Mouse (Mus musculus) right cerebral cortex, postnatal 25 days (tissue): Measurements from ENCODE around the gene Brox.

Experiments used
- DNase-seq: peaks from one replicate; pipeline ENCODE4 v3.0.0; 2022

Gene Brox

GRCm38 (mm10) chr1:183272867-183273818 is 23.9 kb downstream of the Brox start:
- no peak for DNase-seq

DNA sequence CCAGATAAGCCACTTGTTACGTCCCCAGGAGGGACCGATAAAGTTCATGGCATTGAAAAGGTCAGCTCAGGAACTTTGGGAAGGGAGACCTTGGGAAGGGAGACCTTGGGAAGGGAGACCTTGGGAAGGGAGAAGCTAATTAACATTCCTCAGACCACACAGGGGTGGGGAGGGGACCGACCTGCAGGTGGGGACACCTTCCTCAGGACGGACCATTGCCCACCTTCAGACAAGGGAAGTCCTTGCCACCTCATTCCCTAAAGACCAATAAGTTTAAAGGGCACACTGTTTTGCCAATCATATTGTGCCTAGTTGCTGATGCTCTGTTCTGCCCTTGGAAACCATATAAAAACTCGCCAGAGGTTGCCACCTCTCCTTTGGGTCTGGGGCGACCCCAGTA is 29.4 kb downstream of the Brox start:
- DNase-seq: no peak

DNA sequence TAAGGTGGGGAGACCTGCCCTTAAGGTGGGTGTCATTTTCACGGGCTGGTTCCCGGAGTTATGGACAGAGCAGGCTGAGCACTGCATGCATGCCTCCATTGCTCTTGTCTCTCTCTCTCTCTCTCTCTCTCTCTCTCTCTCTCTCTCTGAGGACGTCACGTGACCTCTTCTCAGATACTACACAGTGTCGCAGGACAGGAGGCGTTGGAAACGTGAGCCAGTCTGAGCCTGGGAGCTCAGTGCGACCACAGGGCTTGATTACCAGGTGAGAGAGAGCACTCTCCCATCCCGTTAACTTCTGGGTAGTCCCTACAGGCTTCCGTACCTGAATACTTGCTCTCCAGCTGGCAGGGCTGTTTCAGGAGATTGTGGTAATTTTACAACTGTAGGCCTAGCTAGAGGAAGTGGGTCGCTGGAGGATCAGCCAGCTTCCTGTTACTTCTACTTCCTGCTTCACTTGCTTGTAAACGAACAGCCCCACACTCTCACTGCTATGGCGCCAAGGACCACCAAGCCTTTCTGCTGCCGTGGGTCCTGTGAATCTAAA is 31.1 kb downstream of the Brox start:
- DNase-seq: no peak

DNA sequence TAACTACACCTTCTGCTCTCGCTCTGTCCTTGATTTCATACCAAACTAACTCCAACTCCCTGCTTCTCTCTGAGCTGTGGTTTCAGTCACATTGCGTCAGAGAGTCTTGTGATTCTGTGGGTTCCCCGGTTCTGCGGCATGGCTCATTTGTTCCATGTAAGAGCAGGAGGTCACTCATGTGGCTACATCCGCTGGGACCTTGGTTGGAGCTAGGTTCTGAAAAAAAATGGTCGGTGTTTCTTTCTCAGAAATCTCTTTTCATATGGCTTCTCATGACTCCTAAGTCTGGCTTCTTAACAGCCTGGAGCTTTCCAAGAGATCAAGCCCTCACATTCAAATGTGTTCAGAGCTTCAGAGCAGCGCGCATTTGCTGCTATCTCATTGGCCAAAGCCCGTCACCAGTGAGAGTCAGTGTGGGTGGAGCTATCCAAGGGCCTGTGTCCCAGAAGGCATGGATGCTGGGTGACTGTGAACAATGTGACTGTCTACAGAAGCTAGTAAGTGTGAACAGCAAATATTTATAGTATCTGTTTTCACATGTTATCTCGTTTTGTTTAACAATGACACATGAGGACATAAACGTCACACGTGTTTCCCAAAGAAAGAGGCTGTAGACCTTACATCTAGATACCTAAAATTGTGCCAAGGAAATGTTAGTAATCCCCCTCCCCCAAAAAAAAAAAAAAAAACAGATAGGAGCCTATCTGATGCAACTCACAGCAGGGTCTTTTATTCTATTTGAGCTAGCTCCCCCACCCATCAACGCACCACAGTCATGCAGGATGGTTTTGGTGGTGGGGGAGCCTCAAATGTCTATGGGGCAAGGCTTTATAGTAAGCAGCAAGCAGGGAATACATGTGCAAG is 32.7 kb downstream of the Brox start:
- DNase-seq: no peak

DNA sequence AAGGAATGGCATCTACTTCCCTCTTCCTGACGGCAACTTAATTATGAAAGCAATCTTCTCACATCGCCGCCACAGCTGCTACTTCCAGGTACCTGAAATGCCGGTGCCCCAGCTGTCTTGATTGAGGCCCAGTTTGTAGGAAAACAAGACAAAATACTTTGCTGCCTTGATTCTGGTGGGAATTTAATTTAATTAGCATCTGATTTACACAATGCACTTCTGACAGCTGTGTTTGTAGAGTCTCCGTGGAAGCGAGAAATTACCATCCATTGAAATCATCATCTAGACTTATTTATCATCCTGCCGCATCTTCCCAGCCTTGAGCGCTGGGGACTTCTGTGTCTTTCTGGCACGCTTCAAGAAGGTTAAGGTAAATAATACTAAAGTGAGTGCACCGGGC is 44.5 kb downstream of the Brox start:
- no peak for DNase-seq

GRCm38 (mm10) chr1:183251818-183252217 is 45.3 kb downstream of the Brox start:
- DNase-seq: no peak

- no peak for DNase-seq
These were observed 46.5 kb downstream of the Brox start for GRCm38 (mm10) chr1:183250612-183251011.

GRCm38 (mm10) chr1:183248144-183248543 is 48.9 kb downstream of the Brox start:
- DNase-seq: no peak

GRCm38 (mm10) chr1:183243293-183243692 is 53.8 kb downstream of the Brox start:
- no peak for DNase-seq

DNA sequence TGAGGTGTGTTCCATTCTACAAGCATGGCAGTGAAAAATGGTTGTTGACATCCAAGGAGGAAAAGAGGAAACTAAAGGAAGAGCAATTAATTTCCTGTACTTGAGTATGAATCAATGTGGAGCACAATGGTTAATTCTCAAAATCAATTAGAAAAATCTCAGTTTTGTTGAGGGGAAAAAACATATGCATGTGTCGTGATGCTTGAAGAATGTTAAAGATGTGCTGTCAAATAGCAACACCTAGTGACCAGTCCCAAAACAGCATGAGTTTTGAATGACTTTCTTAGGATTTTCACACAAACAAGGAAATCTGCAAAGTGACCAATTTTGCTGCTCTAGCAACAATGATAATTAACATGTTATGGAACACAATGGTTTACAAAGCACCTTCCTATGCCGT is 59.2 kb downstream of the Brox start:
- DNase-seq: no peak

- DNase-seq: no peak
These were observed 60.6 kb downstream of the Brox start for GRCm38 (mm10) chr1:183236460-183236859.

DNA sequence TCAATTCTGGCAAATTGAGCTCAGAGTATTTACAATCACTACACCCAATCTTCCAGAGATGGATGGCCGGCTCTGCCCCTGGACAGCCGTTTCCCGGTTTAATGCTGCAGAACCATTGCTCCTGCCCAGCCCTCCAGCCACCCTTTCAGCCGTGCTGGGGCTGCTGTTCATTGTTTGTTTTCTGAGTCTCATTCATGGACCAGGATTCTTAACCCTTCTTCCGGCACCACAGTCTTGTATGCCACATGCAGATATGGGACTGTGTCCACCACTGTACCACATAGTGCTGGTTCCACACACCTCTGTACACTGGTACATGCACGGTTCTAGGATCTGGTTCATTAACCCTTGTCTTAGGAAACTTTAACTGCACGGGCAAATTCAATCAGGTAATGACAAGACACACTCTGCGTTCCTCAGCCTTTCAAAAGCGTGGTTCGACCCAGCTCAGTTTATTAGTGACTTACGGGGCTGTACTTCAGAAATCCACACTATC is 63.3 kb downstream of the Brox start:
- no peak for DNase-seq

DNA sequence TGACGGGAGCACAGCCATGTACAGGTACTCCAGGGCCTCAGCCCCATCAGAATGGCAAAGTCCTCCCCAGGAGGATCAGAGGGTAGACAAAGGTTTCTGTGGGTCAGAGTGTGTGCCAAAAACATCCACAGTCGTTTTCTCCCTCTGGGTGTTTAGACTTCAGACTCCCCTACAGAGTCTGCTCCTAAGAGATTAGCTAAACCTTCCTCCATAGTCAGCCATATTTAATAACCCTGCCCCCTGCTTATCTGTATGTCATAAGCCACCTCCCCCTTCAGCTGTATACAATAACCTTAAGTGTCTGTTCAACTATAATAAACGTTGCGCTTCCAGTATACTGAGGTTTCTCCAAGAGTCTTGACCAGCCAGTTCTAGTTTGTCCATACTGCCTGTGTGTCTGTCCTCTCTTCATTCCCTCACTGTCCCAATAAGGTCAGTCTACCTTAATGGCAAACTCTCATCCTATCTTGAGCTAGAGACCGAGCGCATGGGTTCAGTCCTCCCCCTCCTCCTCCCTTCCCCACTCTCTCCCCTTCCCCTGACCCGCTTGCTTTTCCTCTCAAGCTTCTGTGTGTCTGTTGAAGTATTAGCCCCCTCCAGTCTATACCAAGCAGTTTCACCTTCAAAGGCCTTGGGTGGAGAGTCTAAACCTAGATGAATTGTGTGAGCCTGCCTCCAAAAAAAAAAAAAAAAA is 63.9 kb downstream of the Brox start:
- no peak for DNase-seq

DNA sequence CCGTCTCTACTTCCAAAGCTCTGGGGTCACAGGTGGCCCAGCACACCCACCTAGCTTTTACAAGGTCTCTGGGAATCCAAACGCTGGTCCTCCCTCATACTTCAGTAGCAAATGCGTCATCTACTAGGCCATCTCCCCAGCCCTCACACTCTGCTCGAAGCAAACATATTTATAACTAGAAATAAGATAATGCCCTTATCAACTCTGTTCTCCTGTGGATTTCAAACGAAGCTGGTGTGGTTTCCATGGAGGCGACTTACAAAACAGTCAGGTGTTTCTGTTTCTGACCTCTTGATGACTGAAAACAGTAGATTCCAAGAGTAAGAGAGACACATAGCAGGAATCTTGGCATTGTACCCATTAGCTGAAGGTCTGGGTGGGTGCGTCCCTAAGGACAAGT is 69.6 kb downstream of the Brox start:
- no peak for DNase-seq
